Mouse (Mus musculus) frontal cortex, adult 2 months (tissue): ENCODE results near the gene Nxph4. TPM values are rescaled to one million over a fixed set of nuclear protein-coding genes. Genes with fewer than 3 reads are reported as not detected.
A peak's percentile ranks its signal among the peaks of the same experiment; 100 is the strongest.

Experiments
- DNase-seq, 2 experiments: peaks; one replicate each; pipeline ENCODE4 v3.0.0; 2022; ENCODE audit warnings: low spot score in 1 of 2; ENCODE audit errors: extremely low spot score in 1 of 2
- polyA plus RNA-seq: library from polyadenylated mRNA; depleted of rRNA; stranded (reverse); fragments of >200 nt; gene quantifications from 2 replicates; pipeline ENCODE4 v1.2.3, GENCODE M21; 2012; rRNA removed

Nxph4 gene
- 9.3 and 12.1 TPM in 2 replicates for polyA plus RNA-seq

- DNase-seq = no peak
These were observed at the start of gene Nxph4 for GRCm38 (mm10) chr10:127534036-127534928. TSS of gene Nxph4 (minus strand) at chr10:127534559.

GRCm38 (mm10) chr10:127583649-127584048, 49.3 kb upstream of the Nxph4 start:
- no peak for DNase-seq

- DNase-seq = no peak
These were observed 46.9 kb upstream of the Nxph4 start for GRCm38 (mm10) chr10:127581291-127581690.

- DNase-seq = no peak
These were observed 43.6 kb upstream of the Nxph4 start for GRCm38 (mm10) chr10:127577982-127578381.

GRCm38 (mm10) chr10:127577156-127577555, 42.8 kb upstream of the Nxph4 start:
- DNase-seq = no peak

- DNase-seq = peak in 1 of 2 experiments; percentile 67
These were observed 42.1 kb upstream of the Nxph4 start for GRCm38 (mm10) chr10:127576381-127576961.

GRCm38 (mm10) chr10:127575741-127576140, 41.4 kb upstream of the Nxph4 start:
- DNase-seq = no peak

GRCm38 (mm10) chr10:127572281-127572680, 37.9 kb upstream of the Nxph4 start:
- DNase-seq = no peak

GRCm38 (mm10) chr10:127570937-127571641, 36.7 kb upstream of the Nxph4 start:
- DNase-seq = no peak

- DNase-seq = no peak
These were observed 36.0 kb upstream of the Nxph4 start for GRCm38 (mm10) chr10:127570384-127570783.

GRCm38 (mm10) chr10:127569450-127569849, 35.1 kb upstream of the Nxph4 start:
- peak; percentile 45 to 85 for DNase-seq

- no peak for DNase-seq
These were observed 32.4 kb upstream of the Nxph4 start for GRCm38 (mm10) chr10:127566553-127567326.

- peak in 1 of 2 experiments; percentile 27 for DNase-seq
These were observed 29.9 kb upstream of the Nxph4 start for GRCm38 (mm10) chr10:127564301-127564700.

- DNase-seq = no peak
These were observed 29.5 kb upstream of the Nxph4 start for GRCm38 (mm10) chr10:127563840-127564239.

- DNase-seq = no peak
These were observed 26.8 kb upstream of the Nxph4 start for GRCm38 (mm10) chr10:127561145-127561544.

GRCm38 (mm10) chr10:127557397-127557796, 23.0 kb upstream of the Nxph4 start:
- no peak for DNase-seq

GRCm38 (mm10) chr10:127555703-127556102, 21.3 kb upstream of the Nxph4 start:
- no peak for DNase-seq

- no peak for DNase-seq
These were observed 15.5 kb upstream of the Nxph4 start for GRCm38 (mm10) chr10:127549892-127550291.

GRCm38 (mm10) chr10:127548236-127548635, 13.9 kb upstream of the Nxph4 start:
- DNase-seq = no peak

- no peak for DNase-seq
These were observed 12.1 kb upstream of the Nxph4 start for GRCm38 (mm10) chr10:127546505-127546904.
